Comparison of ENCODE assay signal across 8 mouse cellular contexts in genomic region chr11:75651426-75652221, GRCm38 (mm10). TPM values are rescaled to one million over a fixed set of nuclear protein-coding genes. Genes with fewer than 3 reads are reported as not detected.
A peak's percentile ranks its signal among the peaks of the same experiment; 100 is the strongest.
DNase-seq lines count a peak whose midpoint lies in the region; ATAC-seq lines count a peak whose summit lies in the region.

No protein-coding gene starts in this region.

- peak; percentile 88 for DNase-seq in 3134 (ENCODE audit: extremely low read depth, insufficient read length, low spot score)
- peak; percentile 92 for DNase-seq in adrenal gland, postnatal 10 days
- DNase-seq in embryonic facial prominence, embryonic 11.5 days (ENCODE audit: low spot score), result peak; percentile 70
- peak; percentile 87 to 92 for DNase-seq in heart, adult 18-20 months
- DNase-seq in kidney, adult 18-20 months, result peak; percentile 87
- DNase-seq in spleen, postnatal 14 days (ENCODE audit: low spot score in 2 of 2), result peak; percentile 75 to 84

- no peaks in the 10 kb centered on the region for H3K9me3 ChIP-seq in embryonic facial prominence, embryonic 11.5 days (replicated peaks; ENCODE audit: control insufficient read depth, low read length)
- no peaks in the 10 kb centered on the region for H3K9me3 ChIP-seq in limb, embryonic 13.5 days
- H3K9me3 ChIP-seq in midbrain, embryonic 15.5 days, result no peaks in the 10 kb centered on the region

- peak overlapping the region; percentile 78 for H3K9ac ChIP-seq in embryonic facial prominence, embryonic 11.5 days (replicated peaks; ENCODE audit: low read length)
- peak overlapping the region; percentile 81 for H3K9ac ChIP-seq in limb, embryonic 13.5 days
- peak overlapping the region; percentile 59 for H3K9ac ChIP-seq in midbrain, embryonic 15.5 days

- H3K4me2 ChIP-seq in embryonic facial prominence, embryonic 11.5 days (ENCODE audit: low read depth, low read length), result peak overlapping the region; percentile 91
- peak overlapping the region; percentile 94 for H3K4me2 ChIP-seq in limb, embryonic 13.5 days (replicated peaks)
- H3K4me2 ChIP-seq in midbrain, embryonic 15.5 days, result peak overlapping the region; percentile 93

- H3K36me3 ChIP-seq in embryonic facial prominence, embryonic 11.5 days (replicated peaks; ENCODE audit: control insufficient read depth, insufficient read depth, low read depth, low read length), result no peaks in the 10 kb centered on the region
- peaks cover 8% of the 10 kb centered on the region for H3K36me3 ChIP-seq in limb, embryonic 13.5 days
- no peaks in the 10 kb centered on the region for H3K36me3 ChIP-seq in midbrain, embryonic 15.5 days (replicated peaks)

- peaks cover 15% of the 10 kb centered on the region for H3K27me3 ChIP-seq in embryonic facial prominence, embryonic 11.5 days (ENCODE audit: control insufficient read depth, insufficient read depth, low read length)
- peaks cover 26% of the 10 kb centered on the region for H3K27me3 ChIP-seq in limb, embryonic 13.5 days
- peaks cover 32% of the 10 kb centered on the region for H3K27me3 ChIP-seq in midbrain, embryonic 15.5 days (replicated peaks)

- peak overlapping the region; percentile 35; the same call in 1 of the 2 replicates for H3K27ac ChIP-seq in embryonic facial prominence, embryonic 11.5 days (replicated peaks; ENCODE audit: low read depth, low read length)
- H3K27ac ChIP-seq in limb, embryonic 13.5 days, result 0 out of 2 replicates have a peak overlapping the region, but pooled peaks have one; percentile 58
- peak overlapping the region; percentile 57 for H3K27ac ChIP-seq in midbrain, embryonic 15.5 days

- H3K4me3 ChIP-seq in embryonic facial prominence, embryonic 11.5 days (ENCODE audit: low read depth, low read length), result peak overlapping the region; percentile 67
- H3K4me3 ChIP-seq in limb, embryonic 13.5 days, result peak overlapping the region; percentile 67
- H3K4me3 ChIP-seq in midbrain, embryonic 15.5 days, result peak overlapping the region; percentile 48

- peak; percentile 45 for ATAC-seq in embryonic facial prominence, embryonic 11.5 days (replicated peaks; ENCODE audit: insufficient number of reproducible peaks, low FRiP score, low TSS enrichment, low read depth)
- ATAC-seq in limb, embryonic 13.5 days (ENCODE audit: low FRiP score, low read depth), result peak; percentile 28; the same call in 1 of the 2 replicates
- peak; percentile 57 for ATAC-seq in midbrain, embryonic 15.5 days (replicated peaks)

- peaks cover 9% of the 10 kb centered on the region for H3K4me1 ChIP-seq in embryonic facial prominence, embryonic 11.5 days (ENCODE audit: control insufficient read depth, insufficient read depth, low read length)
- peaks cover 51% of the 10 kb centered on the region for H3K4me1 ChIP-seq in limb, embryonic 13.5 days
- peaks cover 42% of the 10 kb centered on the region for H3K4me1 ChIP-seq in midbrain, embryonic 15.5 days

- under 1% methylated on average over 51 of the region's 54 CpGs for WGBS in embryonic facial prominence, embryonic 11.5 days
- under 1% methylated on average over 52 of the region's 54 CpGs for WGBS in limb, embryonic 13.5 days
- under 1% methylated on average over 54 of the region's 54 CpGs for WGBS in midbrain, embryonic 15.5 days

RNA-seq across cellular contexts. Expression of gene Myo1c, which starts 1.3 kb away (rescaled TPM):
- 100 to 1,000 TPM; 128 to 132 TPM for total RNA-seq in adrenal gland, postnatal 10 days (2021)
- 14.1 and 14.5 TPM in 2 replicates for polyA plus RNA-seq in embryonic facial prominence, embryonic 11.5 days (2014; fragmentation: Nextera tagmentation; extraction: Ambion mirVana)
- 10 to 100 TPM; 87.2 to 96.1 TPM for total RNA-seq in heart, adult 18-20 months (2021)
- polyA plus RNA-seq in limb, embryonic 13.5 days (2015; fragmentation: Nextera tagmentation; extraction: Ambion mirVana), result 34.2 and 38.0 TPM in 2 replicates
- 9.4 and 9.8 TPM in 2 replicates for polyA plus RNA-seq in midbrain, embryonic 15.5 days (2015; fragmentation: Nextera tagmentation; extraction: Ambion mirVana)

RNA-seq across cellular contexts. Expression of gene Inpp5k, which starts 20.8 kb away (rescaled TPM):
- 10 to 100 TPM; 30.7 to 43.0 TPM for total RNA-seq in adrenal gland, postnatal 10 days (2021)
- 17.3 and 21.9 TPM in 2 replicates for polyA plus RNA-seq in embryonic facial prominence, embryonic 11.5 days (2014; fragmentation: Nextera tagmentation; extraction: Ambion mirVana)
- total RNA-seq in heart, adult 18-20 months (2021), result 10 to 100 TPM; 24.1 to 28.3 TPM
- 21.1 and 22.0 TPM in 2 replicates for polyA plus RNA-seq in limb, embryonic 13.5 days (2015; fragmentation: Nextera tagmentation; extraction: Ambion mirVana)
- polyA plus RNA-seq in midbrain, embryonic 15.5 days (2015; fragmentation: Nextera tagmentation; extraction: Ambion mirVana), result 45.1 and 47.0 TPM in 2 replicates

RNA-seq across cellular contexts. Expression of gene Crk, which starts 27.4 kb away (rescaled TPM):
- 10 to 100 TPM; 93.2 to 96.5 TPM for total RNA-seq in adrenal gland, postnatal 10 days (2021)
- 118 and 119 TPM in 2 replicates for polyA plus RNA-seq in embryonic facial prominence, embryonic 11.5 days (2014; fragmentation: Nextera tagmentation; extraction: Ambion mirVana)
- 10 to 100 TPM; 83.6 to 87.8 TPM for total RNA-seq in heart, adult 18-20 months (2021)
- polyA plus RNA-seq in limb, embryonic 13.5 days (2015; fragmentation: Nextera tagmentation; extraction: Ambion mirVana), result 126 and 128 TPM in 2 replicates
- 117 and 118 TPM in 2 replicates for polyA plus RNA-seq in midbrain, embryonic 15.5 days (2015; fragmentation: Nextera tagmentation; extraction: Ambion mirVana)

Comparison
In these comparisons a context has a peak if more than half of its experiments do, and no peak if none do; other contexts are left out.
1. Peak in every context shown above with its lines: DNase-seq, ATAC-seq, H3K4me3 ChIP-seq and H3K27ac ChIP-seq.